ENCODE assay signal across 24 mouse cellular contexts in genomic region chr19:37754024-37754423, GRCm38 (mm10). TPM values are rescaled to one million over a fixed set of nuclear protein-coding genes. Genes with fewer than 3 reads are reported as not detected.
DNase-seq lines count a peak whose midpoint lies in the region; ATAC-seq and TF ChIP-seq lines count a peak whose summit lies in the region.
"Had no signal": no experiment of that assay in that cellular context is flagged by ENCODE, and none has a peak within 500 bp of the region (broad histone marks: within the 10 kb centered on the region; RNA-seq: fewer than 3 reads in every experiment).

No protein-coding gene starts in this region.

- DNase-seq in heart, adult 11 months: peak; percentile 36
- no peak for DNase-seq in heart, adult 18-20 months
- DNase-seq in kidney, adult 2 months: peak; percentile 5
- DNase-seq in kidney, postnatal 36 days: no peak
- peak; percentile 46 for DNase-seq in lung, postnatal 0 days (ENCODE audit: low spot score)
- DNase-seq in lung, postnatal 4 days: no peak
- DNase-seq: adrenal gland, adult 2 months; adrenal gland, adult 8-10 months; adrenal gland, postnatal 10 days; adrenal gland, postnatal 14 days; adrenal gland, postnatal 25 days; adrenal gland, postnatal 36 days; B cell, adult 2 months; cerebellum, adult 11 months; cerebellum, adult 11-12 months had no signal

- 86% methylated on average over 9 of the region's 9 CpGs for WGBS in kidney, adult 2 months
- WGBS in lung, postnatal 0 days: 67% methylated on average over 9 of the region's 9 CpGs

- ATAC-seq in lung, postnatal 0 days: peak; percentile 33; the same call in 1 of the 2 replicates
- ATAC-seq in inflammation-experienced regulatory T-cells, adult 6 months: no peak
- ATAC-seq: activated CD4-positive, CD25-positive, alpha-beta regulatory T cell, adult 4 months; CD4-positive, CD25-positive, alpha-beta regulatory T cell, adult 4 months; Patski had no signal

- H3K79me2 ChIP-seq in myocyte (ENCODE audit: control insufficient read depth, insufficient read depth): no peaks in the 10 kb centered on the region

- H3ac ChIP-seq in myocyte (ENCODE audit: control insufficient read depth, insufficient read length): no peak overlapping the region

- no peak overlapping the region for H3K9ac ChIP-seq in lung, postnatal 0 days (replicated peaks; ENCODE audit: low read depth)

- no peak overlapping the region for H3K4me3 ChIP-seq in kidney, adult 2 months (ENCODE audit: insufficient read depth, low read depth, low read length)
- H3K4me3 ChIP-seq in lung, postnatal 0 days (ENCODE audit: low read depth, low read length): no peak overlapping the region
- no peak overlapping the region for H3K4me3 ChIP-seq in myocyte

- H3K27me3 ChIP-seq in kidney, adult 2 months (replicated peaks; ENCODE audit: control insufficient read depth, insufficient read depth, low read length): no peaks in the 10 kb centered on the region; the same call in 1 of the 2 replicates
- no peaks in the 10 kb centered on the region for H3K27me3 ChIP-seq in lung, postnatal 0 days (replicated peaks; ENCODE audit: insufficient read depth, low read length)
- no peaks in the 10 kb centered on the region for H3K27me3 ChIP-seq in myocyte (ENCODE audit: control insufficient read depth, insufficient read depth, insufficient read length)
- H3K27me3 ChIP-seq: CH12.LX, Patski had no signal

- H3K4me2 ChIP-seq in lung, postnatal 0 days (replicated peaks; ENCODE audit: low read depth, low read length): no peak overlapping the region
- H3K4me2 ChIP-seq in myocyte (ENCODE audit: low read depth): peak overlapping the region; percentile 5

- no peaks in the 10 kb centered on the region for H3K4me1 ChIP-seq in kidney, adult 2 months (ENCODE audit: control insufficient read depth, insufficient read depth, low read length)
- H3K4me1 ChIP-seq in lung, postnatal 0 days (ENCODE audit: insufficient read depth, low read depth, low read length): no peaks in the 10 kb centered on the region

- H3K36me3 ChIP-seq in kidney, adult 2 months (ENCODE audit: control insufficient read depth, insufficient read depth, low read length): no peaks in the 10 kb centered on the region
- no peaks in the 10 kb centered on the region for H3K36me3 ChIP-seq in lung, postnatal 0 days (ENCODE audit: insufficient read depth, low read length)
- H3K36me3 ChIP-seq in myocyte (ENCODE audit: control insufficient read depth, insufficient read depth): no peaks in the 10 kb centered on the region
- H3K36me3 ChIP-seq: G1E had no signal

- H3K9me3 ChIP-seq in lung, postnatal 0 days (ENCODE audit: low read length): no peaks in the 10 kb centered on the region
- H3K9me3 ChIP-seq: G1E had no signal

- no peak for TF ChIP-seq CTCF in kidney, adult 2 months (conservative IDR thresholded peaks at IDR 0.05; ENCODE audit: insufficient read depth, insufficient read length, low read depth, low read length)
- TF ChIP-seq CTCF in lung, postnatal 0 days (IDR thresholded peaks at IDR 0.05): no peak

- no peak overlapping the region for H3K27ac ChIP-seq in kidney, adult 2 months (ENCODE audit: insufficient read depth, low read depth, low read length)
- H3K27ac ChIP-seq in lung, postnatal 0 days (ENCODE audit: low read length): no peak overlapping the region

- TF ChIP-seq EP300 in lung, postnatal 0 days (IDR thresholded peaks at IDR 0.05): no peak

- no peak for TF ChIP-seq POLR2A in kidney, adult 2 months (IDR thresholded peaks at IDR 0.05; ENCODE audit: low read depth, low read length)
- no peak for TF ChIP-seq POLR2A in myocyte (IDR thresholded peaks at IDR 0.05; ENCODE audit: insufficient read length, low read depth)

TF ChIP-seq in myocyte, 11 proteins besides CTCF, POLR2A, EP300 and RAD21:
- TF ChIP-seq MAX (IDR thresholded peaks at IDR 0.05; ENCODE audit: low read depth) (no peak), USF1 (IDR thresholded peaks at IDR 0.05; ENCODE audit: low read depth) (peak; percentile 49), E2F4 (IDR thresholded peaks at IDR 0.05; ENCODE audit: insufficient read depth) (no peak), MYOD1 (IDR thresholded peaks at IDR 0.05; ENCODE audit: control insufficient read depth in 1 of 3, insufficient read length in 2 of 3, low read depth in 2 of 3) (peak in 1 of 3 experiments; percentile 53), CEBPB (IDR thresholded peaks at IDR 0.05; ENCODE audit: insufficient read depth, poor library complexity, severe bottlenecking) (no peak), TCF12 (IDR thresholded peaks at IDR 0.05; ENCODE audit: insufficient read depth, poor library complexity, severe bottlenecking) (no peak), REST (IDR thresholded peaks at IDR 0.05; ENCODE audit: insufficient read depth, insufficient read length) (no peak), POLR2AphosphoS2 (IDR thresholded peaks at IDR 0.05; ENCODE audit: insufficient read length, low read depth) (no peak), SRF (IDR thresholded peaks at IDR 0.05; ENCODE audit: control insufficient read depth, insufficient read length, low read depth) (no peak), TCF3 (IDR thresholded peaks at IDR 0.05; ENCODE audit: insufficient read length, low read depth) (no peak), MYOG (IDR thresholded peaks at IDR 0.05; ENCODE audit: control insufficient read depth in 1 of 3, insufficient read depth in 1 of 3, insufficient read length in 2 of 3, low read depth in 2 of 3) (peak in 2 of 3 experiments; percentile 31 to 53)

RNA-seq across cellular contexts. Expression of gene Cyp26a1, which starts 56.4 kb away (rescaled TPM):
- not detected for total RNA-seq in heart, adult 18-20 months (2021)
- 0.33 and 0.54 TPM in 2 replicates for polyA plus RNA-seq in kidney, adult 2 months (2012; rRNA removed)
- polyA plus RNA-seq in lung, postnatal 0 days (2015; fragmentation: Nextera tagmentation; extraction: Ambion mirVana): 0.14 TPM in 1 of 2 replicates, not detected in the other
- 0.35 TPM for polyA plus RNA-seq in myocyte (2012; fragmentation: generic; extraction: Trizol)
- not detected for polyA plus RNA-seq in inflammation-experienced regulatory T-cells, adult 6 months (2017; shearing (Covaris generic))
- total RNA-seq: adrenal gland, adult 18-20 months; adrenal gland, adult 8-10 months; adrenal gland, postnatal 14 days; adrenal gland, postnatal 25 days; adrenal gland, postnatal 36 days; MEL had no signal
- polyA plus RNA-seq: activated CD4-positive, CD25-positive, alpha-beta regulatory T cell, adult 4 months; adrenal gland, adult 2 months; CD4-positive, CD25-positive, alpha-beta regulatory T cell, adult 4 months had no signal

Comparison
In these comparisons a context has a peak if more than half of its experiments do, and no peak if none do; other contexts are left out.
1. DNase-seq: peak in heart, adult 11 months (single experiment), kidney, adult 2 months (single experiment) and lung, postnatal 0 days (single experiment); none in heart, adult 18-20 months (0 of 2), kidney, postnatal 36 days (0 of 2) and lung, postnatal 4 days (0 of 2).